Mouse (Mus musculus): ENCODE data around the gene Ddx5.
"Not testable (repeated sequence)": the region's sequence is repeated elsewhere in the genome, so short reads cannot be mapped to it uniquely, and the experiment has no call there.

Ddx5 gene

GRCm38 (mm10) chr11:106788775-106789459, at the start of gene Ddx5, which contains the start of gene Cep95:
Gene Ddx5 (minus strand): TSS chr11:106789185.
Gene Cep95 (plus strand): TSS chr11:106789252.
- DNase-seq (ENCODE audit: low spot score), result peak; percentile 99

GRCm38 (mm10) chr11:106828079-106828478, 39.1 kb upstream of the Ddx5 start:
- DNase-seq (ENCODE audit: low spot score), result no peak

- DNase-seq (ENCODE audit: low spot score), result no peak
Observed at GRCm38 (mm10) chr11:106824403-106824802, 35.4 kb upstream of the Ddx5 start.

GRCm38 (mm10) chr11:106823741-106824140, 34.8 kb upstream of the Ddx5 start:
- no peak for DNase-seq (ENCODE audit: low spot score)

GRCm38 (mm10) chr11:106822911-106823310, 33.9 kb upstream of the Ddx5 start:
- DNase-seq (ENCODE audit: low spot score), result no peak

GRCm38 (mm10) chr11:106822491-106822890, 33.5 kb upstream of the Ddx5 start:
- DNase-seq (ENCODE audit: low spot score), result no peak

GRCm38 (mm10) chr11:106821397-106821796, 32.4 kb upstream of the Ddx5 start:
- no peak for DNase-seq (ENCODE audit: low spot score)

- DNase-seq (ENCODE audit: low spot score), result peak; percentile 56
Observed at GRCm38 (mm10) chr11:106820972-106821371, 32.0 kb upstream of the Ddx5 start.

- no peak for DNase-seq (ENCODE audit: low spot score)
Observed at GRCm38 (mm10) chr11:106820252-106820651, 31.3 kb upstream of the Ddx5 start.

- no peak for DNase-seq (ENCODE audit: low spot score)
Observed at GRCm38 (mm10) chr11:106819595-106819994, 30.6 kb upstream of the Ddx5 start.

GRCm38 (mm10) chr11:106818341-106818740, 29.4 kb upstream of the Ddx5 start:
- no peak for DNase-seq (ENCODE audit: low spot score)

- DNase-seq (ENCODE audit: low spot score), result no peak
Observed at GRCm38 (mm10) chr11:106817808-106818207, 28.8 kb upstream of the Ddx5 start.

GRCm38 (mm10) chr11:106817156-106817555, 28.2 kb upstream of the Ddx5 start:
- DNase-seq (ENCODE audit: low spot score), result no peak

- DNase-seq (ENCODE audit: low spot score), result no peak
Observed at GRCm38 (mm10) chr11:106816316-106816715, 27.3 kb upstream of the Ddx5 start.

GRCm38 (mm10) chr11:106815761-106816160, 26.8 kb upstream of the Ddx5 start:
- no peak for DNase-seq (ENCODE audit: low spot score)

GRCm38 (mm10) chr11:106815331-106815730, 26.3 kb upstream of the Ddx5 start:
- no peak for DNase-seq (ENCODE audit: low spot score)

GRCm38 (mm10) chr11:106814601-106815320, 25.8 kb upstream of the Ddx5 start:
- DNase-seq (ENCODE audit: low spot score), result no peak

- no peak for DNase-seq (ENCODE audit: low spot score)
Observed at GRCm38 (mm10) chr11:106812410-106813136, 23.6 kb upstream of the Ddx5 start.

- not testable (repeated sequence) for DNase-seq (ENCODE audit: low spot score)
Observed at GRCm38 (mm10) chr11:106807442-106807841, 18.5 kb upstream of the Ddx5 start.

- DNase-seq (ENCODE audit: low spot score), result no peak
Observed at GRCm38 (mm10) chr11:106802069-106802627, 13.2 kb upstream of the Ddx5 start.

- no peak for DNase-seq (ENCODE audit: low spot score)
Observed at GRCm38 (mm10) chr11:106795679-106796078, 6.7 kb upstream of the Ddx5 start.

GRCm38 (mm10) chr11:106793846-106794245, 4.9 kb upstream of the Ddx5 start:
- no peak for DNase-seq (ENCODE audit: low spot score)
